Mouse (Mus musculus) forebrain, postnatal 0 days (tissue): ENCODE measurements at regions not wholly inside any gene's neighbourhood (a gene's known extent, or its start where the extent isn't known, plus 50 kb on each side); places are given as distances from the start of the nearest gene placed in this dataset.

Source experiments
- ATAC-seq: fragments of 200-750 bp; cut with Nextera tagmentation; 2 replicates; pipeline ENCODE4 v1.8.0; 2017; ENCODE audit warnings: mild to moderate bottlenecking, moderate library complexity
- DNase-seq: peaks from one replicate; pipeline ENCODE4 v3.0.0-alpha.2; 2015
- H3K27ac ChIP-seq: fragments of 300-500 bp; sonication (generic); 2 replicates; pipeline ENCODE4 v1.5.1; 2014; ENCODE audit warnings: low read depth, mild to moderate bottlenecking, antibody characterized with exemption, low read length, moderate library complexity, mixed read lengths
- H3K27me3 ChIP-seq: fragments of 300-500 bp; sonication (generic); 2 replicates; pipeline ENCODE4 v1.6.1; 2014; ENCODE audit warnings: mild to moderate bottlenecking, low read length, mixed read lengths; ENCODE audit not compliant: insufficient read depth
- H3K36me3 ChIP-seq: fragments of 300-500 bp; sonication (generic); 2 replicates; pipeline ENCODE4 v1.6.1; 2014; ENCODE audit warnings: mild to moderate bottlenecking, moderate library complexity; ENCODE audit not compliant: insufficient read depth
- H3K4me1 ChIP-seq: fragments of 300-500 bp; sonication (generic); 2 replicates; pipeline ENCODE4 v1.6.1; 2014; ENCODE audit warnings: antibody characterized with exemption; ENCODE audit not compliant: insufficient read depth
- H3K4me2 ChIP-seq: fragments of 300-500 bp; sonication (generic); 2 replicates; pipeline ENCODE4 v1.6.1; 2014; ENCODE audit warnings: low read depth, mild to moderate bottlenecking, moderate library complexity
- H3K4me3 ChIP-seq: fragments of 300-500 bp; sonication (generic); 2 replicates; pipeline ENCODE4 v1.5.1; 2014; ENCODE audit warnings: low read depth, low read length, mixed read lengths
- H3K9ac ChIP-seq: fragments of 300-500 bp; sonication (generic); 2 replicates; pipeline ENCODE4 v1.6.1; 2014; ENCODE audit warnings: mild to moderate bottlenecking
- H3K9me3 ChIP-seq: fragments of 300-500 bp; sonication (generic); 2 replicates; pipeline ENCODE4 v1.6.1; 2016; ENCODE audit warnings: low read length
- CTCF ChIP-seq: sonication (generic); IDR thresholded peaks from 2 replicates; pipeline ENCODE4 v1.5.1; 2016; ENCODE audit warnings: antibody characterized with exemption, control low read depth, low read depth
- WGBS: fragments of 180-500 bp; shearing (Covaris S2); extraction: QIAGEN DNeasy Blood & Tissue Kit; methylation state at CpG from one replicate; pipeline ENCODE4 v1.1.7; 2014; 5-methylcytosine and 5-hydroxymethylcytosine counted together

DNA sequence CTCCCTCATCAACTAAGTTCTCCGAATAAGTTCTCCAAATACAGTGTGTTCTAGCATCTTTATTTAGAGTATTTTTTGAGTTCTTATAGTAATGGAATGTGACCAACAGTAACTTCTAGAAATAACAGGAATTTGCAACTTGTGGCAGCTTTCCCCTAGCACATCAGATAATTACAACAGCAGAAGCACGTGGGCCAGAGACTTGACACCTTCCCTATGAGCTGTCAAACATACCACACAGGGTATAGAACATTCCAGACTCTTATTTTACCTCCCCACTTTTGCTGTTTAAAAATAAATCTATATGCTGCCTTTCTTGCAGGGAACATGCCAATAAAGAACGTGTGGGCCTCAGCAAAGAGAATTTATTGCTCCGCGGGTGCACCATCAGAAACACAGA lies 77.4 kb upstream of the Commd8 start:
- H3K4me3 ChIP-seq = no peak overlapping the region
- TF ChIP-seq CTCF = no peak
- no peak overlapping the region for H3K4me2 ChIP-seq
- no peak for ATAC-seq
- 86% methylated on average over 5 of the region's 5 CpGs for WGBS
- no peak overlapping the region for H3K9ac ChIP-seq
- no peaks in the 10 kb centered on the region for H3K4me1 ChIP-seq
- H3K27ac ChIP-seq = no peak overlapping the region
- DNase-seq = no peak
- 0 out of 2 replicates have a peak, but pooled peaks cover 2% of the 10 kb centered on the region for H3K36me3 ChIP-seq
- no peaks in the 10 kb centered on the region for H3K27me3 ChIP-seq
- H3K9me3 ChIP-seq = no peaks in the 10 kb centered on the region

DNA sequence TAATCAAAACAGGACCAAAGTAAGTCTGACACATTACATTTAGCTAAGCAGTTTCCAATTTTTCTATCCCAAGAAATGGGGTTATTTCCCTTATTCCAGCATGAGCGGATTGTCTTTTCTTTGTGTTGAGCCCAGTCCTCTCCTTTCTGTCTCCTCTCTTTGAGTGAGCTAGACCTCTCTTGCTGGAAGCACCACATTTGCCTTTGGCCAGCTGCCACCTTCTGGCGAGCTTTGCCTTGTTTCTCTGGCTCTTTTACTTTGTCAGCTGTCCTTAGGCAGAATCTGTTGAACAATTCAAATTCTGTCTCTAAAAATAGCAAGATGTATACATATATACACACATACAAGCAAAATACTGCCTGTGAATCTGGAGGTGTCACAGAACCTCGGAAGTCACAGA lies 76.1 kb upstream of the Commd8 start:
- DNase-seq (peak; percentile 79), ATAC-seq (peak; percentile 61)
- Histone ChIP-seq H3K27ac (no peak overlapping the region), H3K27me3 (no peaks in the 10 kb centered on the region), H3K9me3 (no peaks in the 10 kb centered on the region), H3K4me1 (no peaks in the 10 kb centered on the region), H3K4me3 (no peak overlapping the region), H3K4me2 (no peak overlapping the region), H3K9ac (no peak overlapping the region), H3K36me3 (0 out of 2 replicates have a peak, but pooled peaks cover 2% of the 10 kb centered on the region)
- no peak for TF ChIP-seq CTCF
- 36% methylated on average over 3 of the region's 3 CpGs for WGBS

DNA sequence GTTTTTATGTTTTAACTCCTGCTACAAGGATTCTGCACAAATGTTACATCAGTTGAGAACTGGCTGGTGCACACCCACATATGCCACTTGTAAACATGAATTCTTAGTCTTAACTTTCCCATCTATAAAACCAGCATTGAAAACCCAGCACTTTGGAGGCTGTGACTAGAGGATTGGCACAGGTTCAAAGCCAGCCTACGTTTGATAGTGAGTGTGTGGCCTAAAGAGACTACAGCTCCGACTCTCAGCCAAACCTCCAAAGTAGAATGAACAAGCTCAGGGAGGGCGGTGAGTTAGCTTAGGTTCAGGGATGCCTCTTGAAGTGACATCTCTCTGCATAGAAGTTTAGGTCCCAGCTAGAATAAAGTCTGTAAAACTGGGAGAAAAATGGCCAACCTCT lies 75.0 kb upstream of the Commd8 start:
- H3K4me2 ChIP-seq = no peak overlapping the region
- H3K36me3 ChIP-seq = 0 out of 2 replicates have a peak, but pooled peaks cover 2% of the 10 kb centered on the region
- no peaks in the 10 kb centered on the region for H3K9me3 ChIP-seq
- no peaks in the 10 kb centered on the region for H3K4me1 ChIP-seq
- no peak overlapping the region for H3K9ac ChIP-seq
- no peak for ATAC-seq
- DNase-seq = no peak
- no peak for TF ChIP-seq CTCF
- no peak overlapping the region for H3K27ac ChIP-seq
- H3K27me3 ChIP-seq = no peaks in the 10 kb centered on the region
- 55% methylated on average over 3 of the region's 3 CpGs for WGBS
- no peak overlapping the region for H3K4me3 ChIP-seq

DNA sequence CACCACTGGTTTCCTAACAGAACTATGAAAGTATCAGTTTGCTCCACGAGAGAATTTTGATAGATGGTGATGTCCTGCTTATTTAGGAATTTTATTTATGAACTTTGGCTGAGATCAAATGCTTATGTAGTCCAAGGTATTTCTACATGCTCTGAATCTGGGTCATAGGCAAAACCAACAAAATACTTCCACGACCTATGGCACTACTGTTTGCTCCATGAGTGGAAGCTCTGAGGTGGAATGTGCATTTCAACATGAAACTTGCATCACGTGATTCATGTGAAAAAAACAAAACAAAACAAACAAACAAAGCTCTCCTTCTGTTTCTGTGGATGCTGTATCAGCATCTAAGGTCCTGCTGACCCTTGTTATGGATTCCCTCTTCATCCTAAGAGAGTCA lies 73.5 kb upstream of the Commd8 start:
- no peak overlapping the region for H3K4me2 ChIP-seq
- no peak overlapping the region for H3K9ac ChIP-seq
- no peak for TF ChIP-seq CTCF
- no peak overlapping the region for H3K27ac ChIP-seq
- DNase-seq (no peak), ATAC-seq (no peak)
- 0 out of 2 replicates have a peak, but pooled peaks cover under 1% of the 10 kb centered on the region for H3K36me3 ChIP-seq
- WGBS = 91% methylated on average over 3 of the region's 3 CpGs
- no peaks in the 10 kb centered on the region for H3K27me3 ChIP-seq
- H3K9me3 ChIP-seq = no peaks in the 10 kb centered on the region
- no peak overlapping the region for H3K4me3 ChIP-seq
- no peaks in the 10 kb centered on the region for H3K4me1 ChIP-seq

DNA sequence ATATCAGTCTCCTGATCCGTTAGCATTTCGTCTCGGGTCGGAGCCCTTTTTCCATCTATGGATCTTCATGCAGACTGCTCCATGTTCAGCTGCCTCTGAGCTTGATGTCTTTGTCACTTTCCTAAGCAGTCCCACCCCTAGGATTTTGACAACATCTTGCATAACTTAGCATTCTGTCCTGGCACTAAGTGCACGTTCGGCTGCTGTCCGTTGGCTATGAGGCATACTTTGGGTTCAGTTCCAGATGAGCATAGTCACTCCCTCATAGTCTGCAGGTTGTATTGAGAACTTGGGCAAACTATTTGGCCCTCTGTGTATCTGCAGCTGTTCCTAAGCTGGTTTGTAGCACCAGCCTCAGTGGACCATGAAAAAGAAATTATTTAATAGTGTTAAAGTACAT lies 72.3 kb upstream of the Commd8 start:
- Histone ChIP-seq H3K4me1 (no peaks in the 10 kb centered on the region), H3K4me2 (no peak overlapping the region), H3K27ac (no peak overlapping the region), H3K36me3 (no peaks in the 10 kb centered on the region), H3K4me3 (no peak overlapping the region), H3K27me3 (no peaks in the 10 kb centered on the region), H3K9me3 (no peaks in the 10 kb centered on the region), H3K9ac (no peak overlapping the region)
- TF ChIP-seq CTCF = no peak
- DNase-seq (no peak), ATAC-seq (no peak)
- 87% methylated on average over 7 of the region's 7 CpGs for WGBS

DNA sequence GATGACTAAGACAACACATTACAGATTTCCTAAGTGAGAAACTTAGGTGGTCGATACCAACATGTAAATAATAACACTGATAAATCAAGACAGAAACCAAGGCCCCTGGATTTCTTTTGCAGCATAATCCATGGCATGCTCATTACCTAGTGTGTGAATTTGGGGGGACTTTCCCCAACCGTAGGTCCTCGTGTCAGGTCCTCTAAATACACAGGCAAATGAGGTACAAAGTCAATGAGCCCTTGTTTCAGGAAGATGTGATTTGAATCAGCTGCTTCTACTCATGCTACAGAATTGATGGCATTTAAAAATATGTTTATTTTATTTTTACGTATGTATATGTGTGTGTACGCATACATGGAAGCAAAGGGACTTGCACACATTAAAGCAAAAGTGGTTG lies 59.0 kb upstream of the Commd8 start:
- no peaks in the 10 kb centered on the region for H3K27me3 ChIP-seq
- H3K27ac ChIP-seq = no peak overlapping the region
- no peaks in the 10 kb centered on the region for H3K36me3 ChIP-seq
- H3K9me3 ChIP-seq = no peaks in the 10 kb centered on the region
- H3K4me1 ChIP-seq = no peaks in the 10 kb centered on the region
- TF ChIP-seq CTCF = no peak
- WGBS = 94% methylated on average over 5 of the region's 5 CpGs
- H3K4me3 ChIP-seq = no peak overlapping the region
- H3K4me2 ChIP-seq = no peak overlapping the region
- no peak overlapping the region for H3K9ac ChIP-seq
- DNase-seq = no peak
- ATAC-seq = no peak

DNA sequence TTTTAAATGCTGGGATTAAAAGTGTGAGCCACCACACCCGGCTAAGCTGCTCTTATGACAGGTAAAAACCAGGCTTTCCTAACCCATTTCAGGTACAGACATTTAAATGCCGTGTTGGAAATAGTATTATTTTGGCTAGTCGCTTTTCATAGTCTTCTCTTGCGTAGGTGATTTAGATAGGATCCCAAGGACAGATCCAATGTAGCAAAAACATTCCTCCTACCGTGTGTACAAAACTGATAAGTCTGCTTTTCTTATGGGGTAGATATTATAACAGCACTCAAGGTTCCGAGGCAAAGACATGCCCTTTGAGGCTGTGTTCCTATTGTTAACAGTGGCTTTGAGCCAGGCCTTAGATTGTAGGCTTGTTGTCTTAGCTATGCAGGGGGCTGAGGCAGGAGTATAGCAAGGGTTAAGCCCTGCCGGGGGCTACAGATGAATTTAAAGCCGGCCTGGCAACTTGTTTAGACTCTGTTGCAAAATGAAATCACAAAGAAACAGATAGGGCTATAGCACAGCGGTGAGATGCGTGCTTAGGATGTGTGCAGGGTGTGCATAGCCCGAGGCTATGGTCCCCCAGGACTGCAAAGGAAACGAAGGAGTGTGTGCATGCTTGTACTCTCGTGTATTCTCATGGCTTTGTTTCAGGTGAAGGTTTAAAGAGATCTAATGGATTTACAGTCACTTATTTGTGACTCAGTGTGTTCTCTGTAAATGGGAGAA lies 57.7 kb upstream of the Commd8 start:
- Histone ChIP-seq H3K27me3 (no peaks in the 10 kb centered on the region), H3K36me3 (no peaks in the 10 kb centered on the region), H3K4me1 (no peaks in the 10 kb centered on the region), H3K9ac (no peak overlapping the region), H3K4me2 (no peak overlapping the region), H3K9me3 (no peaks in the 10 kb centered on the region), H3K27ac (no peak overlapping the region), H3K4me3 (no peak overlapping the region)
- no peak for ATAC-seq
- DNase-seq = no peak
- no peak for TF ChIP-seq CTCF
- 73% methylated on average over 13 of the region's 13 CpGs for WGBS
